Mouse (Mus musculus) fibroblast of lung, adult 2 months (primary cell): Measurements from ENCODE around the gene Toe1.

Experiments used
- DNase-seq: peaks from one replicate; pipeline ENCODE4 v3.0.0-alpha.2; 2011; ENCODE audit warnings: low read depth

Gene Toe1

GRCm38 (mm10) chr4:116792453-116792852 lies 15.0 kb downstream of the Toe1 start:
- DNase-seq, result no peak

GRCm38 (mm10) chr4:116788956-116789355 lies 18.5 kb downstream of the Toe1 start:
- peak; percentile 64 for DNase-seq

- DNase-seq, result peak; percentile 49
These were observed 19.3 kb downstream of the Toe1 start for GRCm38 (mm10) chr4:116787985-116788760.

- DNase-seq, result no peak
These were observed 20.9 kb downstream of the Toe1 start for GRCm38 (mm10) chr4:116786587-116786986.

GRCm38 (mm10) chr4:116782171-116782570 lies 25.3 kb downstream of the Toe1 start:
- no peak for DNase-seq

- no peak for DNase-seq
These were observed 26.1 kb downstream of the Toe1 start for GRCm38 (mm10) chr4:116781366-116781765.

GRCm38 (mm10) chr4:116780541-116780940 lies 26.9 kb downstream of the Toe1 start:
- DNase-seq, result no peak

- DNase-seq, result no peak
These were observed 30.4 kb downstream of the Toe1 start for GRCm38 (mm10) chr4:116777079-116777478.

GRCm38 (mm10) chr4:116776391-116776790 lies 31.0 kb downstream of the Toe1 start:
- DNase-seq, result no peak

- DNase-seq, result no peak
These were observed 38.4 kb downstream of the Toe1 start for GRCm38 (mm10) chr4:116769060-116769459.

GRCm38 (mm10) chr4:116768510-116768909 lies 38.9 kb downstream of the Toe1 start:
- no peak for DNase-seq

- DNase-seq, result no peak
These were observed 43.4 kb downstream of the Toe1 start for GRCm38 (mm10) chr4:116764001-116764400.

GRCm38 (mm10) chr4:116761914-116762313 lies 45.5 kb downstream of the Toe1 start:
- no peak for DNase-seq

- DNase-seq, result no peak
These were observed 57.7 kb downstream of the Toe1 start for GRCm38 (mm10) chr4:116749750-116750149.
